Mouse (Mus musculus) CD4-positive helper T cell, adult 2 months (primary cell): ENCODE measurements around the gene Gm47289.
A peak's percentile ranks its signal among the peaks of the same experiment; 100 is the strongest.

ENCODE experiments used
- DNase-seq: peaks from one replicate; pipeline ENCODE4 v3.0.0-alpha.2; 2012; ENCODE audit warnings: low read depth, missing footprints, low spot score

Gene Gm47289

GRCm38 (mm10) chr9:119156278-119157201 is 2.4 kb upstream of the Gm47289 start, which contains the start of gene Acaa1b:
TSS of gene Acaa1b (minus strand) at chr9:119157093.
- DNase-seq, result peak; percentile 46

- DNase-seq, result no peak
Measured at GRCm38 (mm10) chr9:119160689-119161088, 1.7 kb downstream of the Gm47289 start.

GRCm38 (mm10) chr9:119164743-119165142 is 5.8 kb downstream of the Gm47289 start:
- no peak for DNase-seq

- DNase-seq, result no peak
Measured at GRCm38 (mm10) chr9:119165548-119165947, 6.6 kb downstream of the Gm47289 start.

- DNase-seq, result no peak
Measured at GRCm38 (mm10) chr9:119167608-119168007, 8.6 kb downstream of the Gm47289 start.

GRCm38 (mm10) chr9:119179292-119179691 is 20.3 kb downstream of the Gm47289 start:
- no peak for DNase-seq

- DNase-seq, result no peak
Measured at GRCm38 (mm10) chr9:119181241-119181728, 22.3 kb downstream of the Gm47289 start.

GRCm38 (mm10) chr9:119192202-119192990 is 33.4 kb downstream of the Gm47289 start:
- peak; percentile 20 for DNase-seq

GRCm38 (mm10) chr9:119199151-119199861 is 40.3 kb downstream of the Gm47289 start:
- DNase-seq, result no peak

- no peak for DNase-seq
Measured at GRCm38 (mm10) chr9:119201653-119202052, 42.7 kb downstream of the Gm47289 start.

GRCm38 (mm10) chr9:119203617-119204016 is 44.7 kb downstream of the Gm47289 start:
- no peak for DNase-seq

- DNase-seq, result no peak
Measured at GRCm38 (mm10) chr9:119205756-119206155, 46.8 kb downstream of the Gm47289 start.

GRCm38 (mm10) chr9:119206666-119207065 is 47.7 kb downstream of the Gm47289 start:
- no peak for DNase-seq

GRCm38 (mm10) chr9:119207113-119207512 is 48.2 kb downstream of the Gm47289 start:
- DNase-seq, result no peak

- no peak for DNase-seq
Measured at GRCm38 (mm10) chr9:119208998-119209397, 50.0 kb downstream of the Gm47289 start, which contains the start of gene Slc22a13. TSS of gene Slc22a13 (minus strand) at chr9:119209098.
